Comparison of ENCODE assay signal across 8 mouse cellular contexts in the genomic region with DNA sequence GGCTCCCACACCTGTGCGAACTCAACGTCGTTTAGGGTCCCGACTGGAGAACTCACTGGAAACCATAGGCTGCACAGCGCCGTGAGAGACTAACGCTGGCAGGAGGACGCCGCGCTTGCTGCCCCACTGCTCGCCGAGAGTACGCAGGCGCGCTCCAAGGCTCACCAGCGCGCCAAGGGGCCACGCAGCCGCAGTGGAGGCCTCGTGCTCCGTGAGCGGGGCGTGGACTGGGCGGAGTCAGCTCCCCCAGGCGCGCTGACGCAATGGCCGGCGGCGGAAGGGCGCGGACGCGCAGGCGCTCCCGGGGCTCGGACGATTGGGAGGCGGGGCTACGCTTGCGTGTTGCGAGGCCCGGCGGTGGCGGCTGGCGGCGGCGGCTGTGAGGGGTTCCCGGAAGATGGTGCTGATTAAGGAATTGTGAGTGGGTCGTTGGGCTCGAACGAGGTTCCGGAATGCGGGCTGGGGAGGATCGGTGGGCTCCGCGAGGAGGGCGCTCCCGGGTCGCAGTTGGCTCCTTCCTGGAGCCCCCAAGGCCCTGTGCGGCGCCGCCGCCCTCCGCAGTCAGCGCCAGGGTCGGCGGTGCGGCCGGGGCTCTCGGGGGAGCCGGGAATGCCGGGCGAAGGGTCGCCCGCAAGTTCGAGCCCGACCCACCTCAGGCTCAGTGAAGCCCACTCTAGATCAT. TPM values are rescaled to one million over a fixed set of nuclear protein-coding genes. Genes with fewer than 3 reads are reported as not detected.
A peak's percentile ranks its signal among the peaks of the same experiment; 100 is the strongest.
DNase-seq lines count a peak whose midpoint lies in the region; ATAC-seq and TF ChIP-seq lines count a peak whose summit lies in the region.

A gene (plus strand): TSS at position 347 of the 682 bp plus-strand sequence.

- H3K9ac ChIP-seq in forebrain, embryonic 13.5 days: peak within 1 kb of the TSS; percentile 94
- peak within 1 kb of the TSS; percentile 99 for H3K9ac ChIP-seq in liver, postnatal 0 days (replicated peaks)
- peak within 1 kb of the TSS; percentile 96 for H3K9ac ChIP-seq in neural tube, embryonic 14.5 days (replicated peaks; ENCODE audit: low read depth, low read length)

- peak; percentile 99 for ATAC-seq in forebrain, embryonic 13.5 days
- peak; percentile 97 for ATAC-seq in liver, postnatal 0 days
- ATAC-seq in neural tube, embryonic 14.5 days (ENCODE audit: low read depth): peak; percentile 99

- TF ChIP-seq EP300 in liver, postnatal 0 days (IDR thresholded peaks at IDR 0.05; ENCODE audit: low read depth): no peak

- H3K4me1 ChIP-seq in E14TG2a.4 (replicated peaks; ENCODE audit: low read depth, low read length): peaks cover 56% of the 10 kb centered on the region
- peaks cover 23% of the 10 kb centered on the region for H3K4me1 ChIP-seq in forebrain, embryonic 13.5 days
- peaks cover 24% of the 10 kb centered on the region for H3K4me1 ChIP-seq in liver, postnatal 0 days (ENCODE audit: insufficient read depth)
- H3K4me1 ChIP-seq in neural tube, embryonic 14.5 days (ENCODE audit: control insufficient read depth, insufficient read depth, low read length): peaks cover 8% of the 10 kb centered on the region

- peak within 1 kb of the TSS; percentile 79 for H3K27ac ChIP-seq in forebrain, embryonic 13.5 days
- H3K27ac ChIP-seq in liver, postnatal 0 days (ENCODE audit: low read depth): peak within 1 kb of the TSS; percentile 79
- H3K27ac ChIP-seq in neural tube, embryonic 14.5 days (ENCODE audit: low read depth, low read length): peak within 1 kb of the TSS; percentile 85

- H3K27me3 ChIP-seq in E14TG2a.4 (ENCODE audit: insufficient read depth, low read length): no peaks in the 10 kb centered on the region
- H3K27me3 ChIP-seq in forebrain, embryonic 13.5 days: no peaks in the 10 kb centered on the region
- no peaks in the 10 kb centered on the region for H3K27me3 ChIP-seq in liver, postnatal 0 days (ENCODE audit: insufficient read depth, low read length)
- no peaks in the 10 kb centered on the region; the same call in 1 of the 2 replicates for H3K27me3 ChIP-seq in neural tube, embryonic 14.5 days (ENCODE audit: control insufficient read depth, insufficient read depth, low read length)

- peak within 1 kb of the TSS; percentile 85 for H3K4me2 ChIP-seq in forebrain, embryonic 13.5 days
- H3K4me2 ChIP-seq in liver, postnatal 0 days (ENCODE audit: low read depth, low read length): peak within 1 kb of the TSS; percentile 84
- peak within 1 kb of the TSS; percentile 78 for H3K4me2 ChIP-seq in neural tube, embryonic 14.5 days (ENCODE audit: low read depth, low read length)

- no peak for TF ChIP-seq CTCF in E14TG2a.4 (conservative IDR thresholded peaks at IDR 0.05; ENCODE audit: low read length)
- no peak for TF ChIP-seq CTCF in liver, postnatal 0 days (IDR thresholded peaks at IDR 0.05; ENCODE audit: low read depth)

- no peaks in the 10 kb centered on the region for H3K9me3 ChIP-seq in E14TG2a.4 (ENCODE audit: low read length)
- no peaks in the 10 kb centered on the region; the same call in 1 of the 2 replicates for H3K9me3 ChIP-seq in forebrain, embryonic 13.5 days (replicated peaks)
- H3K9me3 ChIP-seq in liver, postnatal 0 days (ENCODE audit: low read length): no peaks in the 10 kb centered on the region
- no peaks in the 10 kb centered on the region for H3K9me3 ChIP-seq in neural tube, embryonic 14.5 days (ENCODE audit: control insufficient read depth, low read length)

- peaks cover 30% of the 10 kb centered on the region for H3K36me3 ChIP-seq in E14TG2a.4 (ENCODE audit: insufficient read depth, low read length)
- H3K36me3 ChIP-seq in forebrain, embryonic 13.5 days (ENCODE audit: poor library complexity, severe bottlenecking): peaks cover 19% of the 10 kb centered on the region
- H3K36me3 ChIP-seq in liver, postnatal 0 days (replicated peaks; ENCODE audit: insufficient read depth, low read length): no peaks in the 10 kb centered on the region; the same call in 1 of the 2 replicates
- H3K36me3 ChIP-seq in neural tube, embryonic 14.5 days (ENCODE audit: control insufficient read depth, insufficient read depth, low read length): no peaks in the 10 kb centered on the region

- H3K4me3 ChIP-seq in E14TG2a.4 (replicated peaks; ENCODE audit: low read length): peak within 1 kb of the TSS; percentile 99
- H3K4me3 ChIP-seq in forebrain, embryonic 13.5 days: peak within 1 kb of the TSS; percentile 88
- H3K4me3 ChIP-seq in liver, postnatal 0 days (ENCODE audit: low read depth, low read length): peak within 1 kb of the TSS; percentile 99
- H3K4me3 ChIP-seq in neural tube, embryonic 14.5 days (ENCODE audit: low read depth, low read length): peak within 1 kb of the TSS; percentile 94

- DNase-seq in c-Kit-positive CD71-positive TER-119-positive erythroid progenitor cells, embryonic 14.5 days (ENCODE audit: low spot score): peak; percentile 96
- peak; percentile 99 for DNase-seq in heart, postnatal 10 days
- DNase-seq in large intestine, adult 2 months (ENCODE audit: low read depth, low spot score): peak; percentile 84
- peak; percentile 99 for DNase-seq in liver, postnatal 0 days
- peak; percentile 100 for DNase-seq in testis, postnatal 10 days (ENCODE audit: low spot score)

- WGBS in forebrain, embryonic 13.5 days: 2% methylated on average over 76 of the region's 78 CpGs
- WGBS in large intestine, adult 2 months: 1% methylated on average over 71 of the region's 78 CpGs
- WGBS in liver, postnatal 0 days (ENCODE audit: insufficient replicate concordance): 2% methylated on average over 76 of the region's 78 CpGs
- WGBS in neural tube, embryonic 14.5 days: under 1% methylated on average over 63 of the region's 78 CpGs

- intact Hi-C loops in heart, postnatal 10 days (cut with DNase I): no loop called here

RNA-seq across cellular contexts. Expression of the gene that starts here (rescaled TPM):
- 103 and 112 TPM in 2 replicates for polyA plus RNA-seq in forebrain, embryonic 13.5 days (2015; fragmentation: Nextera tagmentation; extraction: Ambion mirVana)
- 10 to 100 TPM; 55.4 to 57.8 TPM for total RNA-seq in heart, postnatal 10 days (2021)
- polyA plus RNA-seq in large intestine, adult 2 months (2012; rRNA removed): 35.3 and 39.8 TPM in 2 replicates
- polyA plus RNA-seq in liver, postnatal 0 days (2015; fragmentation: Nextera tagmentation; extraction: Ambion mirVana): 37.6 and 40.2 TPM in 2 replicates
- polyA plus RNA-seq in neural tube, embryonic 14.5 days (2014; fragmentation: Nextera tagmentation; extraction: Ambion mirVana): 109 and 113 TPM in 2 replicates

Comparison
In these comparisons a context has a peak if more than half of its experiments do, and no peak if none do; other contexts are left out.
1. Peak in every context shown above with its lines: DNase-seq, ATAC-seq, H3K4me3 ChIP-seq and H3K27ac ChIP-seq.